ENCODE assay signal across 13 mouse cellular contexts in the genomic region with DNA sequence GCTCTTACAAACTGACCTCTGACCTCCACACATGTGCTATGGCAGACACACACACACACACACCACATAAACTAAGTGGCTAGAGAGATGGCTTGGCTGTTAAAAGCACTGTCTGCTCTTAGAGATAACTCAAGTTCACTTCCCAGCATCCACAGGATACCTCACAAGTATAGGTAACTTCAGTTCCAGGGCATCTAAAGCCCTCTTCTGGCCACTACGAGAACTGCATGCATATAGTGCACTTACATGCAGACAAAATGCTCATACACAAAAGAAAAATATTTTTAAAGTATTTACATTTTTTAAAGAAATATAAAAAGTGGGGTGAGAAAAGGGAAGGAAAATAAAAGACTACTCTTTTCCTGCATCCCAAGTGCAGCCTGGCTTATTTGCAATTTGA.
DNase-seq lines count a peak whose midpoint lies in the region; ATAC-seq and TF ChIP-seq lines count a peak whose summit lies in the region.
"Had no signal": no experiment of that assay in that cellular context is flagged by ENCODE, and none has a peak within 500 bp of the region (broad histone marks: within the 10 kb centered on the region; RNA-seq: fewer than 3 reads in every experiment).

No protein-coding gene starts in this region.

- no peaks in the 10 kb centered on the region for H3K9me3 ChIP-seq in hindbrain, postnatal 0 days (ENCODE audit: low read length)
- H3K9me3 ChIP-seq in hindbrain, embryonic 16.5 days (ENCODE audit: control insufficient read depth, low read length) = no peaks in the 10 kb centered on the region
- H3K9me3 ChIP-seq in lung, postnatal 0 days (ENCODE audit: low read length) = no peaks in the 10 kb centered on the region
- H3K9me3 ChIP-seq: limb, embryonic 15.5 days had no signal

- H3K4me1 ChIP-seq in hindbrain, postnatal 0 days (ENCODE audit: insufficient read depth, low read length) = no peaks in the 10 kb centered on the region
- H3K4me1 ChIP-seq in hindbrain, embryonic 16.5 days (ENCODE audit: control insufficient read depth, insufficient read depth, low read depth, low read length) = no peaks in the 10 kb centered on the region
- H3K4me1 ChIP-seq in lung, postnatal 0 days (ENCODE audit: insufficient read depth, low read depth, low read length) = no peaks in the 10 kb centered on the region
- H3K4me1 ChIP-seq in lung, adult 2 months (ENCODE audit: control insufficient read depth, insufficient read depth, low read length) = no peaks in the 10 kb centered on the region
- H3K4me1 ChIP-seq: limb, embryonic 15.5 days had no signal

- no peak for ATAC-seq in hindbrain, postnatal 0 days
- no peak for ATAC-seq in hindbrain, embryonic 16.5 days
- no peak for ATAC-seq in lung, postnatal 0 days

- H3K36me3 ChIP-seq in hindbrain, postnatal 0 days (ENCODE audit: insufficient read depth, low read length) = no peaks in the 10 kb centered on the region
- H3K36me3 ChIP-seq in hindbrain, embryonic 16.5 days (ENCODE audit: control insufficient read depth, insufficient read depth, low read length) = no peaks in the 10 kb centered on the region
- no peaks in the 10 kb centered on the region for H3K36me3 ChIP-seq in lung, postnatal 0 days (ENCODE audit: insufficient read depth, low read length)
- H3K36me3 ChIP-seq: limb, embryonic 15.5 days had no signal

- DNase-seq in hindbrain, postnatal 0 days (ENCODE audit: low spot score) = peak; percentile 20
- DNase-seq in lung, postnatal 0 days (ENCODE audit: low spot score) = no peak
- no peak for DNase-seq in lung, adult 2 months
- peak; percentile 7 for DNase-seq in MEL-GATA-1-ER (ENCODE audit: extremely low read depth, low read depth)
- DNase-seq in naive thymus-derived CD4-positive, alpha-beta T cell, adult 2 months (ENCODE audit: low read depth) = peak; percentile 8
- DNase-seq in adrenal gland, adult 8-10 months = no peak
- DNase-seq: adrenal gland, postnatal 14 days; heart, adult 18-20 months; heart, postnatal 4 days; right cerebral cortex, postnatal 4 days had no signal

- H3K27me3 ChIP-seq in hindbrain, postnatal 0 days (ENCODE audit: insufficient read depth, low read length) = no peaks in the 10 kb centered on the region
- no peaks in the 10 kb centered on the region for H3K27me3 ChIP-seq in hindbrain, embryonic 16.5 days (replicated peaks; ENCODE audit: control insufficient read depth, insufficient read depth, low read length)
- no peaks in the 10 kb centered on the region for H3K27me3 ChIP-seq in lung, postnatal 0 days (replicated peaks; ENCODE audit: insufficient read depth, low read length)
- H3K27me3 ChIP-seq: limb, embryonic 15.5 days had no signal

- TF ChIP-seq POLR2A in lung, adult 2 months (IDR thresholded peaks at IDR 0.05; ENCODE audit: borderline replicate concordance, extremely low read depth, low read depth, low read length) = no peak

- H3K27ac ChIP-seq in hindbrain, postnatal 0 days = no peak overlapping the region
- no peak overlapping the region for H3K27ac ChIP-seq in hindbrain, embryonic 16.5 days (ENCODE audit: low read depth, low read length)
- no peak overlapping the region for H3K27ac ChIP-seq in lung, postnatal 0 days (ENCODE audit: low read length)
- H3K27ac ChIP-seq: limb, embryonic 15.5 days; macrophage had no signal

- no peak overlapping the region for H3K4me2 ChIP-seq in hindbrain, postnatal 0 days (ENCODE audit: low read depth, low read length)
- no peak overlapping the region for H3K4me2 ChIP-seq in hindbrain, embryonic 16.5 days (ENCODE audit: low read length)
- no peak overlapping the region for H3K4me2 ChIP-seq in lung, postnatal 0 days (replicated peaks; ENCODE audit: low read depth, low read length)
- H3K4me2 ChIP-seq: limb, embryonic 15.5 days had no signal

- no peak overlapping the region for H3K9ac ChIP-seq in hindbrain, postnatal 0 days (replicated peaks; ENCODE audit: low read length)
- no peak overlapping the region for H3K9ac ChIP-seq in hindbrain, embryonic 16.5 days (ENCODE audit: low read depth, low read length)
- H3K9ac ChIP-seq in lung, postnatal 0 days (replicated peaks; ENCODE audit: low read depth) = no peak overlapping the region
- H3K9ac ChIP-seq: limb, embryonic 15.5 days had no signal

- no peak overlapping the region for H3K4me3 ChIP-seq in hindbrain, postnatal 0 days (ENCODE audit: low read length)
- H3K4me3 ChIP-seq in hindbrain, embryonic 16.5 days (ENCODE audit: low read length) = no peak overlapping the region
- H3K4me3 ChIP-seq in lung, postnatal 0 days (ENCODE audit: low read depth, low read length) = no peak overlapping the region
- H3K4me3 ChIP-seq in lung, adult 2 months (replicated peaks; ENCODE audit: extremely low read depth, low read depth, low read length) = no peak overlapping the region
- H3K4me3 ChIP-seq: limb, embryonic 15.5 days had no signal

- peak; percentile 57 for TF ChIP-seq CTCF in hindbrain, postnatal 0 days (IDR thresholded peaks at IDR 0.05; ENCODE audit: low read depth)
- peak; percentile 21; the same call in 1 of the 2 replicates for TF ChIP-seq CTCF in lung, postnatal 0 days (IDR thresholded peaks at IDR 0.05)
- no peak for TF ChIP-seq CTCF in lung, adult 2 months (IDR thresholded peaks at IDR 0.05; ENCODE audit: insufficient read depth, low read length)

- 93% methylated on average over 1 of the region's 1 CpGs for WGBS in hindbrain, postnatal 0 days
- WGBS in hindbrain, embryonic 16.5 days = 90% methylated on average over 1 of the region's 1 CpGs
- 78% methylated on average over 1 of the region's 1 CpGs for WGBS in lung, postnatal 0 days
- 90% methylated on average over 1 of the region's 1 CpGs for WGBS in lung, adult 2 months

- no peak for TF ChIP-seq EP300 in lung, postnatal 0 days (IDR thresholded peaks at IDR 0.05)

Comparison
In these comparisons a context has a peak if more than half of its experiments do, and no peak if none do; other contexts are left out.
1. DNase-seq: peak in hindbrain, postnatal 0 days (single experiment), MEL-GATA-1-ER (single experiment) and naive thymus-derived CD4-positive, alpha-beta T cell, adult 2 months (single experiment); none in lung, postnatal 0 days (single experiment), lung, adult 2 months (single experiment) and adrenal gland, adult 8-10 months (single experiment).